Mouse (Mus musculus): ENCODE data around the gene Dnah17.

DNA sequence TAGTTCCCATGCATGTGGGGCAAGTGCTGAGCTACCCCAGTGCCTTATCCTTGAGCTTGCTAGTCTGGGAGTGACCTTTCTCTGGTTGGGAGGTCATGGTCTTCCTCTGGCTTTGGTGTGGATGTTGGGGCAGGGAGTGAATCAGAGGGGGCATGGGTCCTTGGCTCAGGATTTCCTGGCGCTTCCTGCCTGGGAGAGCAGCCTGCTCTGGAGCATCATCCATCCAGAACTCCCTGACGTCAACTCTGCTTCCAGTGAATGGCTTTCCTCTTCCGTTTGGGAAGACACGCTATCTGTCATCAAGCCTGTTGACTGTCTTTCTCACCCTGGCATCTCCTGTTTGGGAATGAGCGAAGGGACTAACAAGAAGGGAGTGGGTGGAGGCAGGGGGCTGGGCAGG, 148.0 kb downstream of the Dnah17 start:
- TF ChIP-seq POLR2A (IDR thresholded peaks at IDR 0.05; ENCODE audit: low read depth, low read length) (no peak), CTCF (IDR thresholded peaks at IDR 0.05; ENCODE audit: extremely low read depth, insufficient read depth, insufficient read length, insufficient replicate concordance) (no peak)
